Mouse (Mus musculus) cortical plate, adult 2 months (tissue): Measurements from ENCODE around the gene Saysd1.

Experiments used
- CTCF ChIP-seq: fragments of 200-500 bp; IDR thresholded peaks from 2 replicates; pipeline ENCODE4 v1.5.1; 2011; ENCODE audit warnings: mild to moderate bottlenecking, control low read depth, low read length; ENCODE audit not compliant: insufficient read depth; ENCODE audit errors: extremely low read depth
- POLR2A ChIP-seq: fragments of 200-500 bp; IDR thresholded peaks from 2 replicates; pipeline ENCODE4 v1.6.1; 2011; ENCODE audit warnings: mild to moderate bottlenecking, low read length, control low read depth; ENCODE audit not compliant: insufficient read depth; ENCODE audit errors: extremely low read depth

GRCm38 (mm10) chr14:20169251-20169650 lies 30.9 kb upstream of the Saysd1 start:
- TF ChIP-seq POLR2A (no peak), CTCF (no peak)
